Mouse (Mus musculus) right cerebral cortex, adult 2 months (tissue): Measurements from ENCODE around the gene Bloc1s3.

Source experiments
- DNase-seq, 2 experiments: peaks; one replicate each; pipeline ENCODE4 v3.0.0; 2021 to 2022; ENCODE audit warnings: low spot score in 2 of 2

Gene Bloc1s3

GRCm38 (mm10) chr7:19477624-19478384 is 30.4 kb downstream of the Bloc1s3 start:
- DNase-seq: no peak

GRCm38 (mm10) chr7:19477084-19477483 is 31.1 kb downstream of the Bloc1s3 start:
- DNase-seq: no peak

DNA sequence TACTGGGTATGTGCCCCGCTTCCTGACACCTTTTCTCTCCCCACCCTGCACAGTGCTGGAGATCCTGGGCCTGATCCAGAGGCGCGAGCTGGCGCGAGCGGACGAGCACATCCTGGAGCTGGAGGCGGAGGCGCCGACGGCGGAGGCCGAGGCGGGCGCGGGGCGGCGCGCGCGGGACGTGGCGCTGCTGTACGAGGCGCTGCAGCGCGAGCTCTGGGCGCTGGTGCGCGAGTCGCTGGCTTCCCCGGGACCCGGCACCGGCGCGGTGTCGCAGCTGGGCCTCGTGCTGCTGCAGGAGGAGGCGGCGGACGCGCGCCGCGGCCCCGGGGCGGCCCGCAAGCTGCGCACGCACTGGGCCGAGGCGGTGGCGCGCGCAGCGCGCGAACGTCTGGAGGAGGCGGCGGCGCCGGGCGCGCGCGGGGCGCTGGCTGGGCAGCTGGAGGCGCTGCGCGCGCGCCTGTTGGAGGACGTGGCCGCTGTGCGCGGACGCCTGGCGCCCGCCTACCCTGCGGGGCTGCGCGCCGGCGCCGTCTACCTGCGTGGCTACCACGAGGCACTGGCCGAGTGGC is 34.2 kb downstream of the Bloc1s3 start:
- peak; percentile 66 to 83 for DNase-seq

DNA sequence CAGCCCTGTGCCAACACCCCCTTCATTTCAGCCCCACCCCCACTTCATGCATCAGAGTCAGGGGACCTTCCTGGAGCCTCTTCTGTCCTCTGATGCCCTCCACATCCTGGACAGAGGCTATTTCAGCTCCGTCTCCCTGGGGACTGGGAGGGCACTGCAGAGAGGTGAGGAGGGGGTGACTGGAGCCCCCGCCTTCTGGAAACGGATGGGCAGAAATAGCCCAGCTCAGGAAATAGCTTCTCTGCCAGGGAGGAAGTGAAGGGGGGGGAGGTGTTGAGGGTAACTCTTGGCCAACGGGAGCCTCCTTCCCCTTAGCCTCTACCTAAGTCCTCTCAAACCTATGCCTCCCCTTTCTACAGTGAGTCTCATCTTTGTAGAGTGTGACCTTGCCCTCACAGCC is 35.8 kb downstream of the Bloc1s3 start:
- DNase-seq: no peak

- no peak for DNase-seq
Observed at GRCm38 (mm10) chr7:19470308-19470707, 37.9 kb downstream of the Bloc1s3 start.

DNA sequence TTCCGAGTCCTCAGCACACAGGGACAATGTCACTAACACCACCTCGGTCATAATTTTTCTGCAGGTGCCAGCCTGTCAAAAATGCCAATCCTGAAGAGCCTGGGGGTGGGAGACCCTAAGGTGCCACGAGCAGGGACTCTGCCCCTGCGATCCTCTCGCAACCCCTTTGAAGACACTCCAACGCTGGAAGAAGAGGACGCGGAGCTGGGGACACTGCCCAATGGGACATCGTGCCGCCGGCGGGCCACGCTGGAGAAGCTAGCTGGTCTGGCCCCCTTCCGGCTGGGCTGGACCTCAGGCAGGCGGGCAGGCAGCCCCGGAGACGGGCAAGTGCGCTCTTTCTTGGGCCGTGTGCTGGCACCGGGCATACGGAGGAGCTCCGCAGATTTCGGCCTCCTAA is 38.8 kb downstream of the Bloc1s3 start:
- no peak for DNase-seq

DNA sequence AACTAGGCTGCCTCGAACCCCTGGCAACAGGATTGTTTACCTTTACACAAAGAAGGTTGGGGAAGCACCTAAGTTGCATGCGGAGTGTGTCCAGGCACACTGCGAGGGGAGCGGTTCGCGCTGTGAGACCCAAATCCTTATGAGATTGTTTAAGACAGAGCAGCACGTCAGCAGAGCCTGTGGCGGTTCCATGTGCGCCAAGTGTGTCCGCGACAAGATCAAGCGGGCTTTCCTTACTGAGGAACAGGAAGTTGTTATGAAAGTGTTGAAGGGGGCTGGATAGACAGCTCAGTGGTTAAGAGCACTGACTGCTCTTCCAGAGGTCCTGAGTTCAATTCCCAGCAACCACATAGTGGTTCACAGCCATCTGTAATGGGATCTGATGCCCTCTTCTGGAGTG is 39.9 kb downstream of the Bloc1s3 start:
- DNase-seq: no peak

GRCm38 (mm10) chr7:19467638-19468037 is 40.5 kb downstream of the Bloc1s3 start:
- no peak for DNase-seq

GRCm38 (mm10) chr7:19466602-19467145 is 41.5 kb downstream of the Bloc1s3 start:
- DNase-seq: no peak

- DNase-seq: no peak
Observed at GRCm38 (mm10) chr7:19464367-19465307, 43.5 kb downstream of the Bloc1s3 start.

DNA sequence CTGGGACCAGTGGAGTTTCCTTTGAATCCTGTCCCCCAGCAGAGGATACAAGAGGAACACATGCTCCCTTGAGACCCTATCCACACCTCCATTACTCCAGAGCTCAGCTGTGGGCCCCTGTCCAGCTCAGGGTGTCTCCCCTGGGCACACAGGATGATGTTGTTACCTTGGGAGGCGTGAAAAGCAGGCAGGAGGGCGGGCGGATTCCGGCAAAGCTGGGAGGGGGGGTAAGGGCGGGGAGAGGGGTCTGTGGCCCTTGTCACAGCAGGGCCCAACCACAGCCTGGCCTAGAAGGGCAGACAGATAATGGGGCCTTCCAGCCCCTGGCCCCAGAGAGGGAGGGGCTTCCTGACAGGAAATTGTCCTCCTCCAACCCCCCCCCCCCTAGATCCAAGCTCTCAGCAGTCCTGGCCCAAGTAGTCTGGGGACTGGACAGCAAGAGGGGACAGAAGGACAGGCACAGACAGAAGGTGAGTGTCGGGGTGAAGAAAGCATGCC is 45.2 kb downstream of the Bloc1s3 start, which contains the start of gene Exoc3l2:
Gene Exoc3l2 (plus strand): TSS at position 448 of the 498 bp plus-strand sequence.
- no peak for DNase-seq

DNA sequence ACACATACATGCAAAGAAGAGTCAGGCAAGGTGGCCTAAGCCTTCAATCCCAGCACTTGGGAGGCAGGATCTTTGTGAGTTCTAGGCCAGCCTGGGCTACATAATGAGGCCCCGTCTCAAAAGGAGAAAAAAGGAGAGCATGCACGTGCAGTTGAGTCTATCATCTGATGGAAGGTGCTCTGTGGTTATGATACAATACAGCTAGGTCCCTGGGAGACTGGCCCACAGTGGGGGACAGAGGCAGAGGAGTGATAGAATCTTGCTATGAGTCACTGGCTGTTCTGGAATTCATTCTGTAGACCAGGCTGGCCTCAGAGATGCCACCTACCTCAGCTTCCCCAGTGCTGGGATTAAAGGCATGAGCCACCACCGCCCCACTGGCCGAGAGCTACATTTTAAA is 45.7 kb downstream of the Bloc1s3 start:
- DNase-seq: no peak

DNA sequence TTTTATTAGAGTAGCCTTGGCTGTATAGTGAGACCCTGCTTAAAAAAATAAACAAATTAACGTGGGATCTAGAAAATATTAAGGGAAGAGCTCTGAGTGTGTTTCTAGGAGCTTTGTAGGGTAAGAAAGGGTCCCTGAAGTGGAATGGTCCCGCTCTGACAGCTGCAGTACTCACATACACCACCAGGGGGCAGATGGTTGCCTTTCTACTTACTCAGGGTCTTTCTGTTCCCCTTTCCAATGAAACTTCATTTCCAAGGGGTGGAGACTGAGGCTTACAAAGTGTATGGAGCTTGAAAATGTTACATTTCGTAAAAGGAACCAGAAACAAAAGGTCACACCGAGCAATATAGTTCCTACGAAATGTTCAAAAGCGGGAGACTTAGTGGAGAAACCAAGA is 46.7 kb downstream of the Bloc1s3 start:
- peak; percentile 78 to 79 for DNase-seq

- DNase-seq: no peak
Observed at GRCm38 (mm10) chr7:19460500-19460899, 47.7 kb downstream of the Bloc1s3 start.

DNA sequence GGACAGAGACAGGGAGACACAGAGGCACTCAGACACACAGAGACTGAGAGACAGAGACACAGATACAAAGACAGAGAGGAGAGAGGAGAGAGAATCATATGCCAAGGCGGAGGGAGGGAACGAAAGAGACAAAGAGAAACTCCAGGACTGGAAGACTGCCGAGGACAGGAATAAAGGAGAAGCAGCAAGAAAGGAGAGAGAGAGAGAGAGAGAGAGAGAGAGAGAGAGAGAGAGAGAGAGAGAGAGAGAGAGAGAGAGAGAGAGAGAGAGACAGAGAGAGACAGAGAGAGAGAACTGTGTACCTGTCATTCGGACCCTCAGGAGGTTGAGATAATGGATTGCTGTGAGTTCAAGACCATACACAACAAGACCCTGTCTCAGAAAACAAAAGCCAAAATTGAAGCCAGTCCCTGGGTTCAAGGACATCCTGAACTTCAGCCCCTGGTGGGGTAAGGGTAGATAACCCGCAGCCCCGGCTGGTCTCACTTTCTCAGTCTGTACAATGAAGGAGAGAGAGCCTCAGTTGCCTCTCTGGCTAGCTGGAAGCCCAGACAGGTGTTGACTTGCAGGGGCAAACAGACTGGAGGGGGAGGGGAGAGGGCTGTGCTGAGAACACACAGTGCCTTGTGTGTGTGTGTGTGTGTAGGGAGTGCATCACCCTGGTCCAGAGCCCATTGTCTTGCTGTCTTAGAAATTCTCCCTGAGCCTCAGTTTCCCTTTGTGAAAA is 48.9 kb downstream of the Bloc1s3 start:
- DNase-seq: no peak

- DNase-seq: peak; percentile 63 to 70
Observed at GRCm38 (mm10) chr7:19458591-19459111, 49.5 kb downstream of the Bloc1s3 start, which contains the start of gene Mark4. Gene Mark4, minus strand, starts transcription at chr7:19458821.

GRCm38 (mm10) chr7:19458072-19458486 is 50.1 kb downstream of the Bloc1s3 start:
- peak in 1 of 2 experiments; percentile 22 for DNase-seq

DNA sequence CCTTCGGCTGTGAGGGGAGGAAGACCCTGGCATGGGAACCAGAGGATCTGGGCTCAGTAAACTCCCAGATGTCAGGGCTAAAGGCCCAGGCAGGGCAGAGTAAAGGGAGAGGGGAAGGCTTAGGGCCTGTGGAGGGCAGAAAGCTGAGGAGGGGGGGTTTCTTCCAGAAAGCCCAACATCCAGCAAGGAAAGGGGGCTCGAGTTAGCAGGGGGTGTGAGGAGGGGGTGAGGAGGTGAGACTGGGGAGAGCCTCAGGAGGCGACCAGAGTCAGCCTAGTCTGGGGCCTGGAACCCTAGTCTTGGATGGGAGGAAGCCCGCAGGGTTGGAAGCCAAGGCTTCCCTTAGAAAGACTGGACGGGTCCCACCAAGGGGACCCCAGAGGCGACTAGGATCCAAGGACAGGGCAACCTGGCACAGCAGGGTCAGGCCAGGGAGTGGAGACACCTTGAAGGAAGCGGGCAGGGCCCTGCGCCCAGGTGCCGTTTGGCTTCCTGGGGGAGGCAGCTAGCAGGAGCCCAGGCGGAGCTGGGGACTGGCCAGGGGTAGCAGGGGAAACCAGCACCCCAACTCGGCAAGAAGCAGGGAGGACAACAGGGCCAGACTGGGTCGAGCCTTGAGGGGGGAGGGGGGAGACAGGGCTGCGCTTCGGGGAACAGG is 50.6 kb downstream of the Bloc1s3 start:
- no peak for DNase-seq

- peak; percentile 36 to 41 for DNase-seq
Observed at GRCm38 (mm10) chr7:19456628-19457027, 51.5 kb downstream of the Bloc1s3 start.

- DNase-seq: no peak
Observed at GRCm38 (mm10) chr7:19455819-19456495, 52.2 kb downstream of the Bloc1s3 start.
